Mouse (Mus musculus) gastrocnemius, adult 2 months (tissue): ENCODE data around the gene Inafm2. TPM values are rescaled to one million over a fixed set of nuclear protein-coding genes. Genes with fewer than 3 reads are reported as not detected.
A peak's percentile ranks its signal among the peaks of the same experiment; 100 is the strongest.

Source experiments
- DNase-seq: peaks from one replicate; pipeline ENCODE4 v3.0.0; 2022
- H3K27ac ChIP-seq: fragments of 200-600 bp; 2 replicates; pipeline ENCODE4 v1.8.1; 2022; ENCODE audit warnings: mild to moderate bottlenecking
- H3K4me3 ChIP-seq: fragments of 200-600 bp; 2 replicates; pipeline ENCODE4 v1.8.1; 2022; ENCODE audit warnings: mild to moderate bottlenecking, moderate library complexity
- CTCF ChIP-seq: fragments of 200-600 bp; IDR thresholded peaks from 2 replicates; pipeline ENCODE4 v1.8.1; 2022; ENCODE audit warnings: antibody characterized with exemption, mild to moderate bottlenecking, moderate library complexity
- intact Hi-C: fragments of 180-260 bp; cut with DNase I; formaldehyde crosslinking; loops from one replicate; pipeline ENCODE4 v1.15.1; 2025
- total RNA-seq, 2 experiments: library from RNA; stranded (reverse); gene quantifications; 2 replicates each; pipeline ENCODE4 v1.2.3; 2021

The Inafm2 gene
- total RNA-seq, 2 experiments from 2014 or later: 5.2 to 5.8 TPM

- H3K27ac ChIP-seq: no peak overlapping the region
- H3K4me3 ChIP-seq: no peak overlapping the region
- no peak for DNase-seq
- intact Hi-C loops: loop anchor here (1.0 kb wide), 2 partner anchors 30 to 92 kb away; no protein-coding TSS in a partner anchor
- TF ChIP-seq CTCF: no peak
Measured at GRCm38 (mm10) chr2:118729816-118730621, 15.5 kb upstream of the Inafm2 start.

- peak; percentile 80 for DNase-seq
- no peak overlapping the region for H3K27ac ChIP-seq
- TF ChIP-seq CTCF: peak; percentile 86
- intact Hi-C loops: loop anchor here (1.0 kb wide), 2 partner anchors 30 to 92 kb away; no protein-coding TSS in a partner anchor
- H3K4me3 ChIP-seq: no peak overlapping the region
Measured at GRCm38 (mm10) chr2:118730622-118730915, 15.0 kb upstream of the Inafm2 start.

- intact Hi-C loops: no loop called here
- Histone ChIP-seq H3K27ac (no peak overlapping the region), H3K4me3 (no peak overlapping the region)
- TF ChIP-seq CTCF: no peak
- DNase-seq: no peak
Measured at GRCm38 (mm10) chr2:118731981-118732380, 13.6 kb upstream of the Inafm2 start.

- no peak for TF ChIP-seq CTCF
- DNase-seq: no peak
- no peak overlapping the region for H3K4me3 ChIP-seq
- no peak overlapping the region for H3K27ac ChIP-seq
- intact Hi-C loops: no loop called here
Measured at GRCm38 (mm10) chr2:118733341-118733740, 12.2 kb upstream of the Inafm2 start.

- TF ChIP-seq CTCF: no peak
- DNase-seq: no peak
- Histone ChIP-seq H3K4me3 (no peak overlapping the region), H3K27ac (no peak overlapping the region)
- intact Hi-C loops: loop anchor here (5.0 to 10.0 kb wide), 3 partner anchors 42 to 444 kb away; partner anchors contain the start of gene Bmf
Measured at GRCm38 (mm10) chr2:118740341-118740740, 5.2 kb upstream of the Inafm2 start.

- no peak overlapping the region for H3K4me3 ChIP-seq
- intact Hi-C loops: loop anchor here (5.0 to 10.0 kb wide), 3 partner anchors 41 to 444 kb away; partner anchors contain the start of gene Bmf
- no peak for TF ChIP-seq CTCF
- no peak overlapping the region for H3K27ac ChIP-seq
- DNase-seq: no peak
Measured at GRCm38 (mm10) chr2:118741183-118741582, 4.4 kb upstream of the Inafm2 start.

- Histone ChIP-seq H3K27ac (no peak overlapping the region), H3K4me3 (no peak overlapping the region)
- intact Hi-C loops: loop anchor here (1.0 to 10.0 kb wide), 4 partner anchors 19 to 441 kb away; partner anchors contain the start of genes Bmf and Ccdc9b
- no peak for DNase-seq
- peak; percentile 90 for TF ChIP-seq CTCF
Measured at GRCm38 (mm10) chr2:118743261-118743943, 2.2 kb upstream of the Inafm2 start.

GRCm38 (mm10) chr2:118744621-118745020 lies 937 bp upstream of the Inafm2 start:
- peak overlapping the region; percentile 94 for H3K4me3 ChIP-seq
- intact Hi-C loops: loop anchor here (5.0 to 10.0 kb wide), 3 partner anchors 38 to 440 kb away; partner anchors contain the start of gene Bmf
- no peak for DNase-seq
- H3K27ac ChIP-seq: peak overlapping the region; percentile 77; the same call in 1 of the 2 replicates
- TF ChIP-seq CTCF: no peak

- TF ChIP-seq CTCF: no peak
- H3K27ac ChIP-seq: peak overlapping the region; percentile 83
- DNase-seq: peak; percentile 52
- intact Hi-C loops: loop anchor here (1.0 to 10.0 kb wide), 3 partner anchors 15 to 439 kb away; partner anchors contain the start of gene Bmf
- peak overlapping the region; percentile 94 for H3K4me3 ChIP-seq
Measured at GRCm38 (mm10) chr2:118745915-118746901, 650 bp downstream of the Inafm2 start.

GRCm38 (mm10) chr2:118747301-118747960 lies 1.9 kb downstream of the Inafm2 start:
- peak; percentile 48 for DNase-seq
- intact Hi-C loops: loop anchor here (10.0 kb wide), 2 partner anchors 203 to 437 kb away; partner anchors contain the start of gene Bmf
- Histone ChIP-seq H3K4me3 (peak overlapping the region; percentile 94), H3K27ac (no peak overlapping the region)
- no peak for TF ChIP-seq CTCF

- TF ChIP-seq CTCF: no peak
- Histone ChIP-seq H3K4me3 (no peak overlapping the region), H3K27ac (no peak overlapping the region)
- no peak for DNase-seq
- intact Hi-C loops: loop anchor here (10.0 kb wide), 2 partner anchors 205 to 435 kb away; partner anchors contain the start of gene Bmf
Measured at GRCm38 (mm10) chr2:118749341-118749884, 3.9 kb downstream of the Inafm2 start.
